Mouse (Mus musculus): ENCODE results near the gene Wasl. TPM values are rescaled to one million over a fixed set of nuclear protein-coding genes. Genes with fewer than 3 reads are reported as not detected.
A peak's percentile ranks its signal among the peaks of the same experiment; 100 is the strongest.

Gene Wasl
- polyA plus RNA-seq, 1 experiment from 2014 or later: 60.6 TPM

DNA sequence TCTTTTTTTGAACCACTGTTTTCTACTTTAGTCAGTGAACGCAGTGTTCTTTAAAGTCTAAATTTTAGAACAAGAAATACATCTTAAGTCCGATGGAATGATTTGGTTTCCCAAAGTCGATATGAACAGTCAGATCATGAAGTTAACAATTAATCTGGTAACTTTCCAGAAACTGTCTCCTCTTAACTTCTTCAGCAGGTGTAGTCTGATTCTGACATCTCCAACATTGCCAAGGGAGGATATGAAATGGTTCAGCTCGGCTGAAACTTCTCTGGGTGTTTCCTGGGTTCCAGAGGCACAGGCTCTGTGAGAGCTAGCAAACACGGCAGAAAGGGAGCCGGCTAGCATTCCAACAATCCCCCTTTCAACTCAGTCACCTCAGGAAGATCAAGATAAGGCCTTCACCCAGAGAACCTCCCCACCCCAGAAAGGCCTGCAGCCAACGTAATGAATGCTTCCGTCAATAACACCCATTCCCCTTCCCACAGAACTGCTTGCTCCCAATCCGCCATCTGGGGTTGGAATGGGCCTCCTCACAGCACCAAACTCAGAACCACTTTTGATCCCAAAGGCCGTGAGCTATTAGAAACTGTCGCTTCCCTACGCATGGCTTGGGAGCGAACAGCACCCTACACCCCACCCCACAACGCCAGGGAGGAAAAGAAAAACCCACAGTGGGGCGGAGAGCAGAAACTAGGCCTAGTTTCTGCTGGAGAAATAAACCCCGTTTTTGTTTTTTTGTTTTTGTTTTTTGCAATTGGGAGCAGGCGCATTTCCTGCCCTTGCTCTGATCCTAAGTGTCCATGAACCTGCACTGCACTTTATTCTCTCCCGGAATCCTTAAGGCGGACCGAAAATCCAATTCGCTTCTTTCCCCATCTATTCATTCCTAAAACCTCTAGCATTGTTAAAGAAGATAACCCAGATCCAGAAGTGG, 1.3 kb downstream of the Wasl start:
- 11% methylated on average over 21 of the region's 21 CpGs for WGBS
- Histone ChIP-seq H3K9me3 (no peaks in the 10 kb centered on the region), H3K4me1 (peaks cover 19% of the 10 kb centered on the region), H3K36me3 (replicated peaks) (peaks cover 11% of the 10 kb centered on the region), H3K4me3 (peak overlapping the region; percentile 98), H3K27ac (replicated peaks) (peak overlapping the region; percentile 95), H3K27me3 (replicated peaks; ENCODE audit: low read depth, poor library complexity, severe bottlenecking) (no peaks in the 10 kb centered on the region)
- DNase-seq (ENCODE audit: low spot score): peak; percentile 20

DNA sequence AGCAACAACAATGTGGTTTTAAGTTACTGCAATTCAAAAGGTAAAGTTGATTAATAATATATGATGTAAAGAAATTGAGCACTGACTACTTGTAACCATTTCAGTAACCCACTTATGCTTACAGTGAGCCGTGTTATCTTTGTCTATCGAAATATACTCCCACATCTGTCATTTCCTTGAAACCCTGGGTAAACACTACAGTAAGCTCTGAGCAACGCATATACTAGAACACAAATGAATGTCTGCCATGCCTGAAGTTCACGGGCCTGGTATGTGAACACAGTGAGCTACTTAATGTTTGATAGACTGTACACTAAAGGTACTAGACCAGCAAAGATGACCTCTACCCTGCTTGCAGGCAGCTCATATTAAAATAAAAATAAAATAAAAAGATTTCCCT, 2.3 kb downstream of the Wasl start:
- WGBS: 88% methylated on average over 4 of the region's 4 CpGs
- DNase-seq (ENCODE audit: low spot score): no peak
- Histone ChIP-seq H3K4me1 (peaks cover 19% of the 10 kb centered on the region), H3K4me3 (peak overlapping the region; percentile 98), H3K9me3 (no peaks in the 10 kb centered on the region), H3K27me3 (replicated peaks; ENCODE audit: low read depth, poor library complexity, severe bottlenecking) (no peaks in the 10 kb centered on the region), H3K27ac (replicated peaks) (no peak overlapping the region), H3K36me3 (replicated peaks) (peaks cover 11% of the 10 kb centered on the region)

DNA sequence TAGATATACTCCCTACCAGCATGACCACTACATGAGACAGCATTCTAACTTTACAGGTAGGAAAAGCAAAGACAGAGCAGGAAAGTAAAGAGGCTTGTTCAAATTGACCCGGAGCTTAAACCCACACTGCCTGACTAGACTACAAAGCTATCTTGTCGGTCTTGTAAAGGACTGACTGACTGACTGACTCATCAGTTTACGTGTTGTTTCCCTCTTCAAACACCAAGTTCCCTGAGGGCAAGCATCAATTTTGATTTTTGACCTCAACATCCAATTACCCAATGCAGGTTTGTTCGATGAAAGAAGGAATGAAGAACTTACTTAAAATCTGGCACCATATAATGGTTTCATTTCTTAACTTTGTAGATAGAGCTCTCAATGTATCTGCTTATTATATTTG, 2.9 kb downstream of the Wasl start:
- Histone ChIP-seq H3K27ac (replicated peaks) (no peak overlapping the region), H3K27me3 (replicated peaks; ENCODE audit: low read depth, poor library complexity, severe bottlenecking) (no peaks in the 10 kb centered on the region), H3K36me3 (replicated peaks) (peaks cover 11% of the 10 kb centered on the region), H3K4me3 (no peak overlapping the region), H3K4me1 (peaks cover 19% of the 10 kb centered on the region), H3K9me3 (no peaks in the 10 kb centered on the region)
- WGBS: 83% methylated on average over 4 of the region's 4 CpGs
- no peak for DNase-seq (ENCODE audit: low spot score)

DNA sequence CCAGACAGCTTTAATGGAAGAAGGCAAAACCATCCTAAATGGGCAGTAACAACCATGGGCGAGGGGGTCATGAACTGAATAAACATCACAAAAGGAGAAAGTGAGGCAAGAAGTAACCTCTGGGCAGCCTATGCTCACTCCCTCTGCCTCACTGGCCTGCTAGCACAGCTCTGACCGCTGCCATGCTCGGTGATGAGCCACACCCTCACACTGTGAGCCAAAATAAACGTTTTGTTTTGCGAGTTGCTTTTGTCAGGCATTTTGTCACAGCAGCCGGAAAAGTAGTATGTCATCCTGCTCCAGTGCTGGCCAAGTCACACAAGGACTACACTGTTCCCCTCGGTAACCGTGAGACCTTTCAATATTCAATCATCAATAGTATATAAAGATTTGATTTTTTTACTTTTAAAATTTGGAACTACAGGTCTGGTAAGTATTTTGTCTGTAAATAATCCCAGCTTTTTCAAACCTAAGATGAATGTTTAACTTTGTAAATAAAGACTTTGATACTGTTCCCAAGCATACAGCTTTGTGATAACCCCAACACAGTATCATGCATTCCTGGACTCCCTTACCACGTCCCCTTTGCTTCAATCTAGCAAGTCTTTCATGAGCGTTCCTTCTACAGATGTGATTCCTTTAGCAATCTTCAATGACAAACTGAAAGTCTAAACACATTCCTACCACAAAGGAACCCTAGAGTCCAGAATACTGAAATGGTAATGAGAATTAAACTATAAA, 7.0 kb downstream of the Wasl start:
- Histone ChIP-seq H3K4me3 (no peak overlapping the region), H3K9me3 (no peaks in the 10 kb centered on the region), H3K36me3 (replicated peaks) (peaks cover 20% of the 10 kb centered on the region), H3K27ac (replicated peaks) (no peak overlapping the region), H3K27me3 (replicated peaks; ENCODE audit: low read depth, poor library complexity, severe bottlenecking) (no peaks in the 10 kb centered on the region), H3K4me1 (peaks cover 17% of the 10 kb centered on the region)
- no peak for DNase-seq (ENCODE audit: low spot score)
- 75% methylated on average over 10 of the region's 10 CpGs for WGBS

DNA sequence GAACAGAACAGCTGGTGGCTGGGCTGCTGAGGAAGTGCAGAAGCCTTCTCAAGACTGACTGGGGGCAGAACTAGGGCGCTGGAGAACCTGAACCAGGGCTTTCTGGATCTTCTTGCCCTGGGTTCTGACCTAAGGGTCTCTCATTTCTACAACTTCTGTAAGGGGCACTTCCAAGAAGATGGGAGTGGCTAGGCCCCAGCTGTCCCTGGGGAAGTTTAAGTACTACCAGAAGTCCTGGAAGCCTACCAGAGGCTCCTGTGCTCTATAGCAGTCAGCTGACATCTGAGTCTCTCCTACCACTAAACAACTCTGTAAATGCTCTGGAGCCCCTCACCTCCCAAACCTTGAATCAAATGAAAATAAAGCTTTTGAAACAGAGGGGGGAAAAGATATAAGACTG, 8.7 kb downstream of the Wasl start:
- H3K4me3 ChIP-seq: no peak overlapping the region
- 83% methylated on average over 1 of the region's 1 CpGs for WGBS
- peaks cover 19% of the 10 kb centered on the region for H3K36me3 ChIP-seq (replicated peaks)
- H3K9me3 ChIP-seq: no peaks in the 10 kb centered on the region
- H3K4me1 ChIP-seq: peaks cover 6% of the 10 kb centered on the region
- H3K27ac ChIP-seq (replicated peaks): no peak overlapping the region
- no peak for DNase-seq (ENCODE audit: low spot score)
- no peaks in the 10 kb centered on the region for H3K27me3 ChIP-seq (replicated peaks; ENCODE audit: low read depth, poor library complexity, severe bottlenecking)

DNA sequence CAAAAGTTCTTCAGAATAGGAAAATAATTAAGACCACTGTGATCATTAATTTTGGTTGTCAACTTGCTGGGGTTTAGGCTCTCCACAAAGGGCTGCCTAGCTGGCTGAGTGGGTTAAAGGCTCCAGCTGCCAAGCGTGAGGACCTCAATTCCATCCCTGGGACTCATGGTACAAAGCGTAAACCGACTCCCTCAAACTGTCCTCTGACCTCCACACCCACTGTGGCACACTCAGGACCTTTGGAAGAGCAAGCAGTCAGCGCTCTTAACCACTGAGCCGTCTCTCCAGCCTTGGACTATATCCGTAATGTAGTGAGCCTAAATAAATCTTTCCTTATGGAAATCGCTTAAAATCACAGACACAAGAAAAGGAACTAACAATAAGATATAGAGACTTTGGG, 13.3 kb downstream of the Wasl start:
- WGBS: 79% methylated on average over 7 of the region's 7 CpGs
- peaks cover 6% of the 10 kb centered on the region for H3K4me1 ChIP-seq
- no peak for DNase-seq (ENCODE audit: low spot score)
- no peaks in the 10 kb centered on the region for H3K9me3 ChIP-seq
- no peaks in the 10 kb centered on the region for H3K27me3 ChIP-seq (replicated peaks; ENCODE audit: low read depth, poor library complexity, severe bottlenecking)
- H3K4me3 ChIP-seq: no peak overlapping the region
- H3K36me3 ChIP-seq (replicated peaks): peaks cover 9% of the 10 kb centered on the region
- H3K27ac ChIP-seq (replicated peaks): no peak overlapping the region

DNA sequence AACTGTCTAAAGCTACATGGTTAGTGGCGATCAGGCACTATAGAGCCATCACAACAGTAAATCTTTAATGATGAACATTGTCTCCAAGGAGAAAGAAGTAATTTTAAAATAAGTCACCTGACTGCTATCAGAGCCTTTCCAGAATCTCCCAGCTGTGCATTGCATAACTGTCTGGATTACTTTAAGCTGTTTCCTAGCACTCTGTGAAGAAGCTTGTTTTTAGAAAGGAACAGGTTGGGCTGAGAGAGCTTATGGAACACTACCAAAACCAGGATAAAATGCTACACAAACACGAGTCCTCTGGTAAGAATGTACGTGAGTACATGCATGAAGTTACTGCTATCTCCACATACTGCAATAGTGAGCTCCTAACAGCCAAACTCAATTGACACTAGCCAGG, 14.1 kb downstream of the Wasl start:
- Histone ChIP-seq H3K36me3 (replicated peaks) (peaks cover 5% of the 10 kb centered on the region), H3K4me1 (peaks cover under 1% of the 10 kb centered on the region; the same call in 1 of the 2 replicates), H3K27me3 (replicated peaks; ENCODE audit: low read depth, poor library complexity, severe bottlenecking) (no peaks in the 10 kb centered on the region), H3K27ac (replicated peaks) (no peak overlapping the region), H3K4me3 (no peak overlapping the region), H3K9me3 (no peaks in the 10 kb centered on the region)
- no peak for DNase-seq (ENCODE audit: low spot score)
- WGBS: 92% methylated on average over 3 of the region's 3 CpGs

DNA sequence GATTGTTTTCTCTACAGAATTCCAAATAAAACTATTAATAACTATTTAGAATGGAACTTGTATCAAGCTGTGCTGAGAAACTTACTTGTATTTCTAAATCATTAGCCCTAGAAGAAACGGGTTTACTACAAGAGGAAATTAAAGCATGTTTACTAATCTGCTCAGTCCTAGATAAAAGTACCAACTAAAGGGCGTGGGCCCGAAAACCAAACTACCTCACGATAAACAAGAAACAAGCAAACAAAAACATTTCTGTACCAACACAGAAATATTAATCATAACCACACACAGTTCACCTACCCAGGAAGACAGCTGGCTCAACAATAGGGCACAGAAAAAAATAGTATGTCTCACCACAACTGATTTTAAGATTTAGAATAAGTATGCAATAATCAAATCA, 16.4 kb downstream of the Wasl start:
- no peak for DNase-seq (ENCODE audit: low spot score)
- H3K4me3 ChIP-seq: no peak overlapping the region
- H3K9me3 ChIP-seq: no peaks in the 10 kb centered on the region
- 92% methylated on average over 4 of the region's 4 CpGs for WGBS
- H3K27ac ChIP-seq (replicated peaks): no peak overlapping the region
- H3K36me3 ChIP-seq (replicated peaks): peaks cover 12% of the 10 kb centered on the region
- no peaks in the 10 kb centered on the region for H3K27me3 ChIP-seq (replicated peaks; ENCODE audit: low read depth, poor library complexity, severe bottlenecking)
- H3K4me1 ChIP-seq: no peaks in the 10 kb centered on the region

DNA sequence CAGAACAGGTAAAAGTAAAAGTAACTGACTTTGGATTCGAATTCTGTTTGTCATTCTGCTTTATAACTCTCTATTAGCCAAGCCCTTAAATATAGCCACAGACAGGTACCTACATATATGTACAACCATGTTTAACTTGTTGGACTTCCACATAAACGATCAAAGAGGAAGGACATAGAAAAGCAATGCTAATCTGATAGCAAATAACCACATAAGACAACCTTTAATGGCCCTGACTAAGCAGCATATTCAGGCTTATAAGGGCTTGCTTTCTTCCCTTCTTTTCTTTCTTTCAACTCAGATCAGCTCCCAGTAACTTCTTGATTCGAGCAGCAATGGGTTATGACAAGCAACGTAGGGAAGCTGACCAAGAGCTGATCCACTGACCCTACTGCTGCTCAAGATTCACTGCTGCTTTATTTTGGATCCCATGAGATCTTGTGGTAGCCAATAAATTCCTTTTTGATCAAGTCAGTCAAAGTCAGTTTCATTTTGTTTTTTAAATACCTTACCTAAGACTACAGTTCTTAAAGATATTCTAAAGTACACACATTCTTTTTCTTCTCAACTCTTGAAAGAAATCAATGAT, 17.6 kb downstream of the Wasl start:
- whole genome bisulfite sequencing: 85% methylated on average over 4 of the region's 4 CpGs
- H3K36me3 ChIP-seq (replicated peaks): peaks cover 8% of the 10 kb centered on the region
- no peak overlapping the region for H3K4me3 ChIP-seq
- no peaks in the 10 kb centered on the region for H3K27me3 ChIP-seq (replicated peaks; ENCODE audit: low read depth, poor library complexity, severe bottlenecking)
- DNase-seq (ENCODE audit: low spot score): no peak
- H3K27ac ChIP-seq (replicated peaks): no peak overlapping the region
- H3K9me3 ChIP-seq: no peaks in the 10 kb centered on the region
- H3K4me1 ChIP-seq: no peaks in the 10 kb centered on the region

DNA sequence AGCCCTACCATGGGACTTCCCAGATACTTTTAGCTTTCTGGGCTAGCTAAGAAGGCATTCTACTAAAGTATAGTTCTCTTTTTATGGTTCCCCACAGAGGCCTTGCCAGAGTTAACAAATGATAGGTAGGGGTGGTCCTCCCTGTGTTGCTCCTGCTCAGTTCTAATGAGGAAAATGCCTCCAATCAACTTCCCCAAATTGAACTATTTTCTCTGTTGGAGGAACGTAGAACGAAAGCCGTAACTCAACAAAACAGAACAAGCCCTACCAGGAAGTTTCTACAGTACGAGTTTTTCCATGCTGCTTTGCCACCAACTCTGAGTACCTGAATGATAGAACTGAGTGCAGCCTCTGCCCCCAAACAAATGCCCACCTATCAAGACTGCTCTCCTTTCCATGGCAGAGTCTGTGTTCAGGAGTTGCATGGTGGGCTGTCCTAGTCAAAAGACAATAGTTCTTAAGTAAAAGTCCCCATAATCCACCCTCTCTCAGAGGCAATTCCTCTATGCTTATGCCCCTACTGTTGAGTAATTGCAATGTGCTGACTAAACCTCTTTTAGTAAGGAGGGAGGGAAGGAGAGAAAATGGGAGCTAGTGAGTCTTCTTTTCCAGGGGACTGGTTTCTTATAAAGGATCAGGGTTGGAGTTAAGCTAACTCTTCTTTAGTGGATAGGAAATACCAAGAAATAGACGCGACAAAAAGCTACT, 19.3 kb downstream of the Wasl start:
- Histone ChIP-seq H3K36me3 (replicated peaks) (peaks cover 8% of the 10 kb centered on the region), H3K27me3 (replicated peaks; ENCODE audit: low read depth, poor library complexity, severe bottlenecking) (no peaks in the 10 kb centered on the region), H3K4me1 (no peaks in the 10 kb centered on the region), H3K4me3 (no peak overlapping the region), H3K27ac (replicated peaks) (no peak overlapping the region), H3K9me3 (no peaks in the 10 kb centered on the region)
- DNase-seq (ENCODE audit: low spot score): no peak
- WGBS: 95% methylated on average over 6 of the region's 6 CpGs

DNA sequence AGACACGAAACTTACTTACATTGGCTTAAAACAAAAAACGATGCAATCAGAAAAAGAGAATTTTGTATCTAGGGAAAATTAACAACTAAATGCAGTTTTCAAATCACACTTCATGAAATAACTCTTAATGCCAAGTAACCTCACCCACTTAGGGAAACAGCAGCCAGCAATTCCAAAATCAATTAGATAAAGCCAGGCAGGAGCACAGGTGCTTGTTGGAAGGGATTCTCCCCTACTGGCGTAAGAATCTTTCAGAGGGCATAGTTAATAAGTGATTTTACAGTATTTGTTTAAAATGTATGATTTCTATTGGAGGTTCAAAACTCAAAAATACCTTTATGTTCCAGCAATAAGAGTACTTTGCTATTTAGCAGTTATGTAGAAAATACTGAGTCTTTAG, 21.8 kb downstream of the Wasl start:
- Histone ChIP-seq H3K27me3 (replicated peaks; ENCODE audit: low read depth, poor library complexity, severe bottlenecking) (no peaks in the 10 kb centered on the region), H3K27ac (replicated peaks) (no peak overlapping the region), H3K9me3 (no peaks in the 10 kb centered on the region), H3K4me3 (no peak overlapping the region), H3K36me3 (replicated peaks) (peaks cover 8% of the 10 kb centered on the region), H3K4me1 (no peaks in the 10 kb centered on the region)
- DNase-seq (ENCODE audit: low spot score): no peak
- 96% methylated on average over 3 of the region's 3 CpGs for WGBS

DNA sequence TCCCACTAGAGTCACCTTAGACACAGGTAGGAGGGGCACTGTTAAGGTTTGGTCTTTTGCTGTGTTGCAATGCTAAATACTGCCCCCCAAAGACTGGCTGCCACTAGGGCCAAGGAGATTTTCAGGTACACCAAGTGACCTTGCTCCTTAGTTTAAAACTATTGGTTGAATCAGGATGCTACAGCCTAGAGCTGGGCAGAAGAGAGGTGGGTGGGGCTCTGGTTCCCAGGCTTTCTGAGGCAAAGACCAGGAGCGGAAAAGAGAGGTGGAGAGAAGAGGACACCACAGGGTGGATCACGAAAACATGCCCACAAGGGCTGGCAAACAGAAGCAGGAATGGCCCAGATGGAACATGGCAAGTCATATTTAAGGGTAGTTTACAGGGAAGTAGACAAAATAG, 22.6 kb downstream of the Wasl start:
- 89% methylated on average over 2 of the region's 2 CpGs for WGBS

More for the DNA sequence above, 22.6 kb downstream of the Wasl start:
- no peaks in the 10 kb centered on the region for H3K4me1 ChIP-seq
- H3K9me3 ChIP-seq: no peaks in the 10 kb centered on the region
- DNase-seq (ENCODE audit: low spot score): no peak
- H3K27ac ChIP-seq (replicated peaks): no peak overlapping the region
- no peak overlapping the region for H3K4me3 ChIP-seq
- H3K27me3 ChIP-seq (replicated peaks; ENCODE audit: low read depth, poor library complexity, severe bottlenecking): no peaks in the 10 kb centered on the region
- peaks cover 10% of the 10 kb centered on the region for H3K36me3 ChIP-seq (replicated peaks)

Measured in embryonic facial prominence, embryonic 10.5 days (tissue).